Mouse (Mus musculus): ENCODE measurements at regions not wholly inside any gene's neighbourhood (a gene's known extent, or its start where the extent isn't known, plus 50 kb on each side); places are given as distances from the start of the nearest gene placed in this dataset.

GRCm38 (mm10) chr16:62623938-62624337 is 162.7 kb downstream of the Nsun3 start:
- Histone ChIP-seq H3K4me1 (ENCODE audit: control insufficient read depth, insufficient read depth, low read length) (no peaks in the 10 kb centered on the region), H3K4me3 (replicated peaks; ENCODE audit: extremely low read depth, low read depth, low read length) (no peak overlapping the region)
- 74% methylated on average over 6 of the region's 6 CpGs for WGBS
- TF ChIP-seq CTCF (IDR thresholded peaks at IDR 0.05; ENCODE audit: insufficient read depth, low read length) (no peak), POLR2A (IDR thresholded peaks at IDR 0.05; ENCODE audit: borderline replicate concordance, extremely low read depth, low read depth, low read length) (no peak)
- DNase-seq = no peak

GRCm38 (mm10) chr16:62610873-62611272 is 175.7 kb downstream of the Nsun3 start:
- WGBS = 80% methylated on average over 5 of the region's 5 CpGs
- no peak for TF ChIP-seq POLR2A (IDR thresholded peaks at IDR 0.05; ENCODE audit: borderline replicate concordance, extremely low read depth, low read depth, low read length)
- TF ChIP-seq CTCF (IDR thresholded peaks at IDR 0.05; ENCODE audit: insufficient read depth, low read length) = no peak
- Histone ChIP-seq H3K4me3 (replicated peaks; ENCODE audit: extremely low read depth, low read depth, low read length) (no peak overlapping the region), H3K4me1 (ENCODE audit: control insufficient read depth, insufficient read depth, low read length) (no peaks in the 10 kb centered on the region)
- no peak for DNase-seq

GRCm38 (mm10) chr16:62608617-62609016 is 178.0 kb downstream of the Nsun3 start:
- Histone ChIP-seq H3K4me1 (ENCODE audit: control insufficient read depth, insufficient read depth, low read length) (no peaks in the 10 kb centered on the region), H3K4me3 (replicated peaks; ENCODE audit: extremely low read depth, low read depth, low read length) (no peak overlapping the region)
- TF ChIP-seq CTCF (IDR thresholded peaks at IDR 0.05; ENCODE audit: insufficient read depth, low read length) = no peak
- no peak for TF ChIP-seq POLR2A (IDR thresholded peaks at IDR 0.05; ENCODE audit: borderline replicate concordance, extremely low read depth, low read depth, low read length)
- no peak for DNase-seq
- 82% methylated on average over 3 of the region's 3 CpGs for WGBS

DNA sequence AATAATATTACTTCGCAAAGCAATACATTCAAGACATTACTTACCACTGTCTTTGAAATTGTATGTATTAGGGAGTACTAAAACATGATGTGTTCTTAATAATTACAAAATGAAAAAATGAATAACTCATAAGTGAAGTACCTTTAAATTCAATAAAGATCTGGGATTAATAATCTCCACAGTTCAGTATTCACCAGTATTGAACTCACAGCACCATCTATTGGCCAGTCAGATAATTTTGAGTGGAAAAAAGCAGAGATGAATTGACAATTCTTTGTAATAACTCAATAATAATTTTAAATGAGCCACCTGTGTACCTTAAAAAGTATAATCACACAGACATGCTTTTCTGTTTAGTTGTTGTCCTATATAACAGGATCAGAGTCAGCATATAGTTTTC is 180.7 kb downstream of the Nsun3 start:
- DNase-seq = no peak
- H3K4me1 ChIP-seq (ENCODE audit: control insufficient read depth, insufficient read depth, low read length) = no peaks in the 10 kb centered on the region
- 90% methylated on average over 1 of the region's 1 CpGs for WGBS
- H3K4me3 ChIP-seq (replicated peaks; ENCODE audit: extremely low read depth, low read depth, low read length) = no peak overlapping the region
- TF ChIP-seq POLR2A (IDR thresholded peaks at IDR 0.05; ENCODE audit: borderline replicate concordance, extremely low read depth, low read depth, low read length) = no peak
- no peak for TF ChIP-seq CTCF (IDR thresholded peaks at IDR 0.05; ENCODE audit: insufficient read depth, low read length)

DNA sequence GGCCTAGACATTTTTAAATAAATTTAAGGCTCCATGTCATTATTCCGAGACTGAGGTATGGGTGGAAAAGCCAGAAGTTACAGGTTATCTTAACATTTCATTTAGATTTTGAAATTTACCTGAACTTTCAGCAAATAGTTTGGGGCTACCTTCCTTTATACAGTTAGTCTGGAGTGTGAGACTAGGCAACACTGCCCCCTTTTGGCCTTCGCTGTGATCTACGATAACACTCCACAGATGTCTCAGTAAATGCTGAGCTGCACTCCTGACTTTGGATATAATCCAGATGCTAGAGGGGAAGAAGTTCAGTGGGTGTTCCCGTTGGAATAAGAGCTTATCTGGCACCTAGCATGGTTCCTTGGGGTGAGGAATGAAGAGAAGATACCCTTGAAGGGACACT is 224.6 kb downstream of the Nsun3 start:
- Histone ChIP-seq H3K4me1 (ENCODE audit: control insufficient read depth, insufficient read depth, low read length) (no peaks in the 10 kb centered on the region), H3K4me3 (replicated peaks; ENCODE audit: extremely low read depth, low read depth, low read length) (no peak overlapping the region)
- TF ChIP-seq POLR2A (IDR thresholded peaks at IDR 0.05; ENCODE audit: borderline replicate concordance, extremely low read depth, low read depth, low read length) = no peak
- TF ChIP-seq CTCF (IDR thresholded peaks at IDR 0.05; ENCODE audit: insufficient read depth, low read length) = no peak
- 45% methylated on average over 4 of the region's 4 CpGs for WGBS
- DNase-seq = no peak

GRCm38 (mm10) chr16:62543156-62543555 is 243.5 kb downstream of the Nsun3 start:
- 75% methylated on average over 2 of the region's 2 CpGs for WGBS
- Histone ChIP-seq H3K4me3 (replicated peaks; ENCODE audit: extremely low read depth, low read depth, low read length) (no peak overlapping the region), H3K4me1 (ENCODE audit: control insufficient read depth, insufficient read depth, low read length) (no peaks in the 10 kb centered on the region)
- no peak for DNase-seq
- TF ChIP-seq CTCF (IDR thresholded peaks at IDR 0.05; ENCODE audit: insufficient read depth, low read length) = no peak
- no peak for TF ChIP-seq POLR2A (IDR thresholded peaks at IDR 0.05; ENCODE audit: borderline replicate concordance, extremely low read depth, low read depth, low read length)

DNA sequence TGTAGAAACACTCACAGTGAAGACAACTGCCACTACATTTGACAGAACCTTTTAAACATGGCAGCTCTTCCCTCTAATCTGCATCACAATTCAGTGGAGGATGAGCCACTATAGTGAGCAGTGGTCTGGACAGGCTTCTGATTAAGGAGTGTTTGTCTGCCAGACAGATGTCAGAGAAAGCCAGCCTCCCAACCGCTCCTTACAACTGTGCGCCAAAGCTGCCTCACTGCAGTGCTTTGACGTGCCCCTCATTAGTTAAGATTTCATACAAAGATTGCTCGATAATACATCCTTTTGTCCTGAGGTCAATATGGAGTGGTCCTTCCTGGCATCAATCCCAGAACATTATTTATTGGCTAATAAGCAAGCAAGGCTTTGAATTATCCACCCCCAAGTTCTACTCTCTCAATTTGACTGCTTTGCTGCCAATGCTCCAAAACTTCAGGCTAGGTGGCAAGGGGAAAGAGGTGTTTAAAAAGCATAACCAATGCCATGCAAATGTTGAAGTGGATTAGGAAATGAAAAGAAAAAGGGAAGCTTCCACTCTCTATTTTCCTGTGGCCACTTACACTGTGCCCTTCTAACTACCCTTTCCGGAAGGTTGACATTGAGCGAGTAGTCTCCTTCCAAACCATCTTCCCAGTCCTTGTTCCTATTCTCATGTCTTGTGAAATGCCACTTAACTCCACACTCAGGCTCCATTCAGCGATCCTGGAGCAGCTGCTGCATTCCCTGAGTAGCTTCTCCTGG is 248.7 kb downstream of the Nsun3 start:
- H3K4me1 ChIP-seq (ENCODE audit: control insufficient read depth, insufficient read depth, low read length) = no peaks in the 10 kb centered on the region
- H3K4me3 ChIP-seq (replicated peaks; ENCODE audit: extremely low read depth, low read depth, low read length) = no peak overlapping the region
- no peak for DNase-seq
- 69% methylated on average over 7 of the region's 7 CpGs for WGBS
- TF ChIP-seq POLR2A (IDR thresholded peaks at IDR 0.05; ENCODE audit: borderline replicate concordance, extremely low read depth, low read depth, low read length) (no peak), CTCF (IDR thresholded peaks at IDR 0.05; ENCODE audit: insufficient read depth, low read length) (no peak)

GRCm38 (mm10) chr16:62509321-62509720 is 277.3 kb downstream of the Nsun3 start:
- Histone ChIP-seq H3K4me1 (ENCODE audit: control insufficient read depth, insufficient read depth, low read length) (no peaks in the 10 kb centered on the region), H3K4me3 (replicated peaks; ENCODE audit: extremely low read depth, low read depth, low read length) (no peak overlapping the region)
- WGBS = 60% methylated on average over 1 of the region's 1 CpGs
- TF ChIP-seq CTCF (IDR thresholded peaks at IDR 0.05; ENCODE audit: insufficient read depth, low read length) (no peak), POLR2A (IDR thresholded peaks at IDR 0.05; ENCODE audit: borderline replicate concordance, extremely low read depth, low read depth, low read length) (no peak)
- DNase-seq = no peak

DNA sequence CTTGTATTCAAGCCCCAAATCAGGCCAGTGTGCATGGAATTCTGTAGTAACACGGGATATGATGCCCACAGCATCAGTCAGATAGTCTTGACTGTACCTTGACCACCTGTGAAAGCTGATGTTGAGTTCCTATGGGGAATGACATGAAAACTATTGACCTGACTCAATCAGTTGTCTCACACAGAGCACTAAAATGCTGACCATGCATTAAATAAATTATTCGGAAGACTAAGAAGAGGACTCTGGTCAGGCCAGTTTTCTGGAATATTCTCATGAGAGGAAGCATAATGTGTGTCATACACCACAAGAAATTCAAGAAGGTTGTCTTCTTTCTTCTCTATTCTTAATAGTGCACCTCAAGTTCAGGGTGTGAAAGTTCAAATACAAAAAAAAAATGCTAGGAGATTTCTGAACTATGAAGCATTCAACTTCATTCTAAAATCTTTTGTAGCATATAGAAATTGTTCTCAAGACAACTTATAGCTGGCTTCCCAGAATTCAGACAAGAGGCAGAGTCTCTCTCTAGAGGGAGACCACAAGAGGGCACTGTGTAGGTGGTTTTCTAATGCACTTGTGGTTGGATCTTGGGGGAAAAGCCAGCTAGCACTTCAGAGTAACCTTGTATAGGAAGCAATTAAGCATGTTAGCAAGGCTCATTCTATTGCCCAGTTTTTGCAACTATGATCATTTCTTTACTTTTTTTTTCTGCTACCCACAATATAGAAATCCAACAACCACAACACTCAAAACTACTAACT is 279.7 kb downstream of the Nsun3 start:
- WGBS = 40% methylated on average over 2 of the region's 2 CpGs
- DNase-seq = no peak
- TF ChIP-seq CTCF (IDR thresholded peaks at IDR 0.05; ENCODE audit: insufficient read depth, low read length) (no peak), POLR2A (IDR thresholded peaks at IDR 0.05; ENCODE audit: borderline replicate concordance, extremely low read depth, low read depth, low read length) (no peak)

DNA sequence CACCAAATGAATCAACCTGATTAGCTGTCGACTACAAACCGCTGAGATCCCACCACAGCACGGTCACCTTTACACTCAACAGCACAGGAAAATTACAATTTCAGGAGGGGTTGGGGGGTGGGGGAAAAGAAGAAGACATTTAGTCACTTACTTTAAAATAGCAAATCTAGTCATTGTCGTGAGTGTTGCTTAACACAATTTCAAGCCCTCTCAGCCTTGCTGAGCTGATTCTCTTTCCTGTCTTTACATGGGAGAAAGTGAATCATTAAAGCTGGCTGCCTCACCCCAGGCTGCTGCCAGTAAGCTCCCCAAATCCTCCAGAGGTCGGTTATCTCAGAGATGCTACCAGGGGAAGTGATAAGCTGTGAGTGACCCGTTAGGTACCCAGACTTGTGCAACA is 285.7 kb downstream of the Nsun3 start:
- H3K4me1 ChIP-seq (ENCODE audit: control insufficient read depth, insufficient read depth, low read length) = no peaks in the 10 kb centered on the region
- TF ChIP-seq CTCF (IDR thresholded peaks at IDR 0.05; ENCODE audit: insufficient read depth, low read length) (no peak), POLR2A (IDR thresholded peaks at IDR 0.05; ENCODE audit: borderline replicate concordance, extremely low read depth, low read depth, low read length) (no peak)
- no peak for DNase-seq
- no peak overlapping the region for H3K4me3 ChIP-seq (replicated peaks; ENCODE audit: extremely low read depth, low read depth, low read length)
- WGBS = 50% methylated on average over 6 of the region's 6 CpGs

More for the DNA sequence above, 279.7 kb downstream of the Nsun3 start:
- Histone ChIP-seq H3K4me1 (ENCODE audit: control insufficient read depth, insufficient read depth, low read length) (no peaks in the 10 kb centered on the region), H3K4me3 (replicated peaks; ENCODE audit: extremely low read depth, low read depth, low read length) (no peak overlapping the region)
